Mouse (Mus musculus): ENCODE results near the gene Hoxb7. TPM values are rescaled to one million over a fixed set of nuclear protein-coding genes. Genes with fewer than 3 reads are reported as not detected.

Gene Hoxb7
- polyA plus RNA-seq (2012; rRNA removed): 0.52 and 1.1 TPM in 2 replicates

GRCm38 (mm10) chr11:96285771-96286738 is at the start of gene Hoxb7:
Hoxb7 (plus strand) TSS chr11:96286623.
- 0 out of 2 replicates have a peak, but pooled peaks cover 2% of the 10 kb centered on the region for H3K4me1 ChIP-seq (ENCODE audit: control insufficient read depth, insufficient read depth, low read length)
- 4% methylated on average over 43 of the region's 43 CpGs for WGBS
- H3K4me3 ChIP-seq (replicated peaks; ENCODE audit: extremely low read depth, low read depth, low read length): peak within 1 kb of the TSS; percentile 41
- TF ChIP-seq CTCF (IDR thresholded peaks at IDR 0.05; ENCODE audit: insufficient read depth, low read length) (no peak), POLR2A (IDR thresholded peaks at IDR 0.05; ENCODE audit: borderline replicate concordance, extremely low read depth, low read depth, low read length) (no peak)
- DNase-seq: no peak

GRCm38 (mm10) chr11:96240211-96240610 is 46.2 kb upstream of the Hoxb7 start:
- TF ChIP-seq POLR2A (IDR thresholded peaks at IDR 0.05; ENCODE audit: borderline replicate concordance, extremely low read depth, low read depth, low read length) (no peak), CTCF (IDR thresholded peaks at IDR 0.05; ENCODE audit: insufficient read depth, low read length) (peak; percentile 84)
- H3K4me3 ChIP-seq (replicated peaks; ENCODE audit: extremely low read depth, low read depth, low read length): no peak overlapping the region
- 2% methylated on average over 7 of the region's 7 CpGs for WGBS
- no peaks in the 10 kb centered on the region for H3K4me1 ChIP-seq (ENCODE audit: control insufficient read depth, insufficient read depth, low read length)
- peak; percentile 31 for DNase-seq

- H3K4me3 ChIP-seq (replicated peaks; ENCODE audit: extremely low read depth, low read depth, low read length): no peak overlapping the region
- TF ChIP-seq POLR2A (IDR thresholded peaks at IDR 0.05; ENCODE audit: borderline replicate concordance, extremely low read depth, low read depth, low read length) (no peak), CTCF (IDR thresholded peaks at IDR 0.05; ENCODE audit: insufficient read depth, low read length) (no peak)
- WGBS: 3% methylated on average over 14 of the region's 14 CpGs
These were observed 35.5 kb upstream of the Hoxb7 start for GRCm38 (mm10) chr11:96250901-96251300.

GRCm38 (mm10) chr11:96251480-96252031 is 34.9 kb upstream of the Hoxb7 start:
- 1% methylated on average over 46 of the region's 46 CpGs for WGBS
- TF ChIP-seq POLR2A (IDR thresholded peaks at IDR 0.05; ENCODE audit: borderline replicate concordance, extremely low read depth, low read depth, low read length) (no peak), CTCF (IDR thresholded peaks at IDR 0.05; ENCODE audit: insufficient read depth, low read length) (no peak)
- Histone ChIP-seq H3K4me1 (ENCODE audit: control insufficient read depth, insufficient read depth, low read length) (no peaks in the 10 kb centered on the region), H3K4me3 (replicated peaks; ENCODE audit: extremely low read depth, low read depth, low read length) (no peak overlapping the region)
- no peak for DNase-seq

More at GRCm38 (mm10) chr11:96250901-96251300, 35.5 kb upstream of the Hoxb7 start:
- DNase-seq: no peak
- no peaks in the 10 kb centered on the region for H3K4me1 ChIP-seq (ENCODE audit: control insufficient read depth, insufficient read depth, low read length)

- WGBS: 14% methylated on average over 12 of the region's 12 CpGs
- H3K4me3 ChIP-seq (replicated peaks; ENCODE audit: extremely low read depth, low read depth, low read length): no peak overlapping the region
- no peak for TF ChIP-seq POLR2A (IDR thresholded peaks at IDR 0.05; ENCODE audit: borderline replicate concordance, extremely low read depth, low read depth, low read length)
- no peak for DNase-seq
- H3K4me1 ChIP-seq (ENCODE audit: control insufficient read depth, insufficient read depth, low read length): no peaks in the 10 kb centered on the region
These were observed 33.8 kb upstream of the Hoxb7 start for GRCm38 (mm10) chr11:96252541-96253120.

- Histone ChIP-seq H3K4me1 (ENCODE audit: control insufficient read depth, insufficient read depth, low read length) (no peaks in the 10 kb centered on the region), H3K4me3 (replicated peaks; ENCODE audit: extremely low read depth, low read depth, low read length) (no peak overlapping the region)
- DNase-seq: no peak
- 4% methylated on average over 11 of the region's 11 CpGs for WGBS
- no peak for TF ChIP-seq POLR2A (IDR thresholded peaks at IDR 0.05; ENCODE audit: borderline replicate concordance, extremely low read depth, low read depth, low read length)
- no peak for TF ChIP-seq CTCF (IDR thresholded peaks at IDR 0.05; ENCODE audit: insufficient read depth, low read length)
These were observed 32.2 kb upstream of the Hoxb7 start for GRCm38 (mm10) chr11:96254221-96254620.

- no peak overlapping the region for H3K4me3 ChIP-seq (replicated peaks; ENCODE audit: extremely low read depth, low read depth, low read length)
- no peak for TF ChIP-seq POLR2A (IDR thresholded peaks at IDR 0.05; ENCODE audit: borderline replicate concordance, extremely low read depth, low read depth, low read length)
- no peak for TF ChIP-seq CTCF (IDR thresholded peaks at IDR 0.05; ENCODE audit: insufficient read depth, low read length)
- WGBS: 5% methylated on average over 39 of the region's 39 CpGs
- no peaks in the 10 kb centered on the region for H3K4me1 ChIP-seq (ENCODE audit: control insufficient read depth, insufficient read depth, low read length)
- no peak for DNase-seq
These were observed 31.1 kb upstream of the Hoxb7 start for GRCm38 (mm10) chr11:96255111-96255995.

GRCm38 (mm10) chr11:96255996-96256445 is 30.4 kb upstream of the Hoxb7 start:
- 10% methylated on average over 14 of the region's 14 CpGs for WGBS
- TF ChIP-seq POLR2A (IDR thresholded peaks at IDR 0.05; ENCODE audit: borderline replicate concordance, extremely low read depth, low read depth, low read length) (no peak), CTCF (IDR thresholded peaks at IDR 0.05; ENCODE audit: insufficient read depth, low read length) (no peak)
- no peak for DNase-seq
- Histone ChIP-seq H3K4me1 (ENCODE audit: control insufficient read depth, insufficient read depth, low read length) (no peaks in the 10 kb centered on the region), H3K4me3 (replicated peaks; ENCODE audit: extremely low read depth, low read depth, low read length) (no peak overlapping the region)

GRCm38 (mm10) chr11:96257141-96257540 is 29.3 kb upstream of the Hoxb7 start:
- no peaks in the 10 kb centered on the region for H3K4me1 ChIP-seq (ENCODE audit: control insufficient read depth, insufficient read depth, low read length)
- DNase-seq: no peak
- 41% methylated on average over 2 of the region's 2 CpGs for WGBS
- no peak for TF ChIP-seq CTCF (IDR thresholded peaks at IDR 0.05; ENCODE audit: insufficient read depth, low read length)
- no peak for TF ChIP-seq POLR2A (IDR thresholded peaks at IDR 0.05; ENCODE audit: borderline replicate concordance, extremely low read depth, low read depth, low read length)
- no peak overlapping the region for H3K4me3 ChIP-seq (replicated peaks; ENCODE audit: extremely low read depth, low read depth, low read length)

Data from lung, adult 2 months (tissue).